Mouse (Mus musculus): ENCODE measurements at regions not wholly inside any gene's neighbourhood (a gene's known extent, or its start where the extent isn't known, plus 50 kb on each side); places are given as distances from the start of the nearest gene placed in this dataset.

GRCm38 (mm10) chr17:61815490-61815889 lies 1065.6 kb downstream of the Efna5 start:
- WGBS = 45% methylated on average over 2 of the region's 2 CpGs
- Histone ChIP-seq H3K27me3 (ENCODE audit: control insufficient read depth, insufficient read depth, low read length) (no peaks in the 10 kb centered on the region), H3K4me3 (replicated peaks; ENCODE audit: insufficient read depth, low read depth, low read length) (no peak overlapping the region), H3K4me1 (ENCODE audit: control insufficient read depth, insufficient read depth, low read length) (no peaks in the 10 kb centered on the region), H3K27ac (ENCODE audit: insufficient read depth, low read length) (no peak overlapping the region)
- no peak for DNase-seq
- TF ChIP-seq CTCF (IDR thresholded peaks at IDR 0.05; ENCODE audit: borderline replicate concordance, insufficient read depth, low read depth, low read length) (no peak), POLR2A (IDR thresholded peaks at IDR 0.05; ENCODE audit: borderline replicate concordance, insufficient read depth, low read length) (no peak)

DNA sequence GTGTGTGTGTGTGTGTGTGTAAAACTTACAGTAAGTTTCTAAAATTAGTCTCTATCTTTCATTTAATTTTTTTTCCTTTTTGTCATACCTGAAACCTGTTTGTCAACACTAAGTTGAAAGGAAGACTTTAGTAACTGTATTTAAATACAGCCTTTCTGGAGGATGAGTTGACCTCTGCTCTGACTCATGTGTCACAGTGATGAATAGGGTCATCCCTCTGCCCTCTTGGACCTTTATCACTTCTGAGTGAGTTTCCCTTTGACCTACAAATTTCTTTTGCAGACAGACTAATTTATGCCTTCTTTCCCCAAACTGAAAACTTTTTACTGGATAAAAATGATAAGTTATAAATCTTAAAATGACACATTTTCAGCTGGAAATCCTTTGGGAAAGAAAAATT lies 1112.8 kb downstream of the Efna5 start:
- H3K27me3 ChIP-seq (ENCODE audit: control insufficient read depth, insufficient read depth, low read length) = no peaks in the 10 kb centered on the region
- H3K27ac ChIP-seq (ENCODE audit: insufficient read depth, low read length) = no peak overlapping the region
- DNase-seq = no peak
- H3K4me1 ChIP-seq (ENCODE audit: control insufficient read depth, insufficient read depth, low read length) = no peaks in the 10 kb centered on the region
- TF ChIP-seq CTCF (IDR thresholded peaks at IDR 0.05; ENCODE audit: borderline replicate concordance, insufficient read depth, low read depth, low read length) (no peak), POLR2A (IDR thresholded peaks at IDR 0.05; ENCODE audit: borderline replicate concordance, insufficient read depth, low read length) (no peak)
- no peak overlapping the region for H3K4me3 ChIP-seq (replicated peaks; ENCODE audit: insufficient read depth, low read depth, low read length)

- WGBS = 65% methylated on average over 2 of the region's 2 CpGs
- TF ChIP-seq POLR2A (IDR thresholded peaks at IDR 0.05; ENCODE audit: borderline replicate concordance, insufficient read depth, low read length) (no peak), CTCF (IDR thresholded peaks at IDR 0.05; ENCODE audit: borderline replicate concordance, insufficient read depth, low read depth, low read length) (no peak)
- Histone ChIP-seq H3K27me3 (ENCODE audit: control insufficient read depth, insufficient read depth, low read length) (no peaks in the 10 kb centered on the region), H3K4me1 (ENCODE audit: control insufficient read depth, insufficient read depth, low read length) (no peaks in the 10 kb centered on the region), H3K27ac (ENCODE audit: insufficient read depth, low read length) (no peak overlapping the region), H3K4me3 (replicated peaks; ENCODE audit: insufficient read depth, low read depth, low read length) (no peak overlapping the region)
- no peak for DNase-seq
Observed at GRCm38 (mm10) chr17:61765143-61765542, 1116.0 kb downstream of the Efna5 start.
